Mouse (Mus musculus) kidney, adult 11 months (tissue): Measurements from ENCODE around the gene Olfr676.
"Not testable (repeated sequence)": the region's sequence is repeated elsewhere in the genome, so short reads cannot be mapped to it uniquely, and the experiment has no call there.

Source experiments
- DNase-seq: peaks from one replicate; pipeline ENCODE4 v3.0.0; 2022

Gene Olfr676

GRCm38 (mm10) chr7:105032398-105032797, at the start of gene Olfr676:
Olfr676 (plus strand) TSS chr7:105032698.
- DNase-seq = no peak

GRCm38 (mm10) chr7:105001929-105002328, 30.6 kb upstream of the Olfr676 start, which contains the start of gene Olfr672:
Olfr672 (minus strand) TSS chr7:105002029.
- DNase-seq = no peak

GRCm38 (mm10) chr7:105022530-105022929, 10.0 kb upstream of the Olfr676 start:
- no peak for DNase-seq

GRCm38 (mm10) chr7:105028360-105028759, 4.1 kb upstream of the Olfr676 start, which contains the start of gene Olfr675:
Olfr675 (minus strand) TSS chr7:105028460.
- DNase-seq = no peak

- not testable (repeated sequence) for DNase-seq
Observed at GRCm38 (mm10) chr7:105033836-105034235, 1.3 kb downstream of the Olfr676 start.

GRCm38 (mm10) chr7:105058951-105059350, 26.5 kb downstream of the Olfr676 start:
- DNase-seq = no peak

GRCm38 (mm10) chr7:105064175-105064574, 31.7 kb downstream of the Olfr676 start, which contains the start of gene Olfr678:
Olfr678 (plus strand) TSS chr7:105064475.
- no peak for DNase-seq

- no peak for DNase-seq
Observed at GRCm38 (mm10) chr7:105080905-105081304, 48.4 kb downstream of the Olfr676 start, which contains the start of gene Olfr679. Olfr679 (plus strand) TSS chr7:105081205.
